Mouse (Mus musculus): ENCODE measurements around the gene Rab11fip2.

- no peak for TF ChIP-seq EP300 (IDR thresholded peaks at IDR 0.05; ENCODE audit: low read depth)
- no peak for TF ChIP-seq CTCF (IDR thresholded peaks at IDR 0.05; ENCODE audit: low read depth)
Measured at GRCm38 (mm10) chr19:59885301-59885700, 58.2 kb downstream of the Rab11fip2 start.
